Mouse (Mus musculus) kidney, postnatal 0 days (tissue): ENCODE results near the gene Klhl7. TPM values are rescaled to one million over a fixed set of nuclear protein-coding genes. Genes with fewer than 3 reads are reported as not detected.

Experiments used
- ATAC-seq: fragments of 200-750 bp; cut with Nextera tagmentation; replicated peaks from 2 replicates; pipeline ENCODE4 v1.8.0; 2017; ENCODE audit warnings: low read depth, moderate number of reproducible peaks, moderate TSS enrichment, moderate library complexity; ENCODE audit not compliant: low FRiP score
- DNase-seq: peaks from one replicate; pipeline ENCODE4 v3.0.0-alpha.2; 2016; ENCODE audit warnings: low spot score
- H3K27ac ChIP-seq: fragments of 300-500 bp; sonication (generic); 2 replicates; pipeline ENCODE4 v1.5.1; 2014; ENCODE audit warnings: mild to moderate bottlenecking
- H3K27me3 ChIP-seq: fragments of 300-500 bp; sonication (generic); 2 replicates; pipeline ENCODE4 v1.6.1; 2014; ENCODE audit warnings: low read length, mixed read lengths; ENCODE audit not compliant: insufficient read depth
- H3K36me3 ChIP-seq: fragments of 300-500 bp; sonication (generic); 2 replicates; pipeline ENCODE4 v1.6.1; 2014; ENCODE audit warnings: low read length, mixed read lengths; ENCODE audit not compliant: insufficient read depth
- H3K4me1 ChIP-seq: fragments of 300-500 bp; sonication (generic); replicated peaks from 2 replicates; pipeline ENCODE4 v1.6.1; 2014; ENCODE audit warnings: antibody characterized with exemption, low read length, mixed read lengths; ENCODE audit not compliant: insufficient read depth
- H3K4me2 ChIP-seq: fragments of 300-500 bp; sonication (generic); 2 replicates; pipeline ENCODE4 v1.6.1; 2014; ENCODE audit warnings: mild to moderate bottlenecking, low read length, moderate library complexity, mixed read lengths
- H3K4me3 ChIP-seq: fragments of 300-500 bp; sonication (generic); replicated peaks from 2 replicates; pipeline ENCODE4 v1.5.1; 2014; ENCODE audit warnings: low read depth, low read length
- H3K9ac ChIP-seq: fragments of 300-500 bp; sonication (generic); 2 replicates; pipeline ENCODE4 v1.6.1; 2014; ENCODE audit warnings: low read depth, low read length
- H3K9me3 ChIP-seq: fragments of 300-500 bp; sonication (generic); replicated peaks from 2 replicates; pipeline ENCODE4 v1.6.1; 2016; ENCODE audit warnings: low read length, inconsistent platforms, mixed read lengths
- CTCF ChIP-seq: IDR thresholded peaks from 2 replicates; pipeline ENCODE4 v1.5.1; 2016; ENCODE audit warnings: antibody characterized with exemption, low read depth, mild to moderate bottlenecking, moderate library complexity
- WGBS: fragments of 180-500 bp; shearing (Covaris S2); extraction: QIAGEN DNeasy Blood & Tissue Kit; methylation state at CpG from one replicate; pipeline ENCODE4 v1.1.7; 2014; 5-methylcytosine and 5-hydroxymethylcytosine counted together
- polyA plus RNA-seq: library from polyadenylated mRNA; unstranded; fragments of >200 nt; fragmentation: Nextera tagmentation; extraction: Ambion mirVana; gene quantifications from 2 replicates; pipeline ENCODE4 v1.2.1, GENCODE M21; 2015

Klhl7 gene
- 36.8 and 42.4 TPM in 2 replicates for polyA plus RNA-seq

GRCm38 (mm10) chr5:24100106-24100809, at the start of gene Klhl7:
Gene Klhl7 (plus strand): TSS chr5:24100605.
- TF ChIP-seq CTCF = peak; percentile 29
- ATAC-seq = peak; percentile 95

GRCm38 (mm10) chr5:24051755-24052675, 48.4 kb upstream of the Klhl7 start:
- H3K27me3 ChIP-seq = no peaks in the 10 kb centered on the region
- ATAC-seq = no peak
- no peak overlapping the region for H3K27ac ChIP-seq
- no peak overlapping the region for H3K4me2 ChIP-seq
- H3K9ac ChIP-seq = no peak overlapping the region
- no peaks in the 10 kb centered on the region for H3K4me1 ChIP-seq
- no peaks in the 10 kb centered on the region for H3K9me3 ChIP-seq
- no peaks in the 10 kb centered on the region for H3K36me3 ChIP-seq
- TF ChIP-seq CTCF = no peak
- H3K4me3 ChIP-seq = no peak overlapping the region
- DNase-seq = no peak
- 56% methylated on average over 16 of the region's 16 CpGs for WGBS

More at GRCm38 (mm10) chr5:24100106-24100809, at the start of gene Klhl7:
- H3K36me3 ChIP-seq = no peaks in the 10 kb centered on the region
- peak; percentile 93 for DNase-seq
- H3K9me3 ChIP-seq = no peaks in the 10 kb centered on the region
- no peaks in the 10 kb centered on the region for H3K4me1 ChIP-seq
- peak within 1 kb of the TSS; percentile 80 for H3K4me2 ChIP-seq
- no peaks in the 10 kb centered on the region for H3K27me3 ChIP-seq
- 1% methylated on average over 47 of the region's 47 CpGs for WGBS
- peak within 1 kb of the TSS; percentile 89 for H3K27ac ChIP-seq
- H3K9ac ChIP-seq = peak within 1 kb of the TSS; percentile 87
- peak within 1 kb of the TSS; percentile 82 for H3K4me3 ChIP-seq

- peak; percentile 81 for DNase-seq
- WGBS = 43% methylated on average over 9 of the region's 9 CpGs
Measured at GRCm38 (mm10) chr5:24053245-24054190, 46.9 kb upstream of the Klhl7 start.

GRCm38 (mm10) chr5:24054382-24054781, 46.0 kb upstream of the Klhl7 start:
- TF ChIP-seq CTCF = peak; percentile 39
- Histone ChIP-seq H3K36me3 (no peaks in the 10 kb centered on the region), H3K4me1 (no peaks in the 10 kb centered on the region), H3K27ac (no peak overlapping the region), H3K4me2 (no peak overlapping the region), H3K9ac (no peak overlapping the region), H3K9me3 (no peaks in the 10 kb centered on the region), H3K4me3 (no peak overlapping the region), H3K27me3 (no peaks in the 10 kb centered on the region)
- WGBS = 95% methylated on average over 3 of the region's 3 CpGs
- DNase-seq = no peak
- ATAC-seq = no peak

More at GRCm38 (mm10) chr5:24053245-24054190, 46.9 kb upstream of the Klhl7 start:
- Histone ChIP-seq H3K27me3 (no peaks in the 10 kb centered on the region), H3K4me3 (no peak overlapping the region), H3K9ac (no peak overlapping the region), H3K9me3 (no peaks in the 10 kb centered on the region), H3K4me2 (no peak overlapping the region), H3K4me1 (no peaks in the 10 kb centered on the region), H3K27ac (peak overlapping the region; percentile 25), H3K36me3 (no peaks in the 10 kb centered on the region)
- no peak for ATAC-seq
- TF ChIP-seq CTCF = no peak

GRCm38 (mm10) chr5:24056865-24057264, 43.5 kb upstream of the Klhl7 start:
- H3K9me3 ChIP-seq = no peaks in the 10 kb centered on the region
- TF ChIP-seq CTCF = no peak
- WGBS = 86% methylated on average over 2 of the region's 2 CpGs
- no peak overlapping the region for H3K4me3 ChIP-seq
- H3K27ac ChIP-seq = no peak overlapping the region
- H3K9ac ChIP-seq = no peak overlapping the region
- no peak for DNase-seq
- H3K4me1 ChIP-seq = no peaks in the 10 kb centered on the region
- H3K27me3 ChIP-seq = no peaks in the 10 kb centered on the region
- H3K4me2 ChIP-seq = no peak overlapping the region
- no peaks in the 10 kb centered on the region for H3K36me3 ChIP-seq
- no peak for ATAC-seq

GRCm38 (mm10) chr5:24057592-24057991, 42.8 kb upstream of the Klhl7 start:
- Histone ChIP-seq H3K9me3 (no peaks in the 10 kb centered on the region), H3K27ac (no peak overlapping the region), H3K4me3 (no peak overlapping the region), H3K4me1 (no peaks in the 10 kb centered on the region), H3K27me3 (no peaks in the 10 kb centered on the region), H3K9ac (no peak overlapping the region), H3K36me3 (no peaks in the 10 kb centered on the region), H3K4me2 (no peak overlapping the region)
- 73% methylated on average over 3 of the region's 3 CpGs for WGBS
- peak; percentile 38; the same call in 1 of the 2 replicates for TF ChIP-seq CTCF
- no peak for DNase-seq
- ATAC-seq = no peak
